Mouse (Mus musculus) stomach, embryonic 16.5 days (tissue): ENCODE data around the gene Trim15. TPM values are rescaled to one million over a fixed set of nuclear protein-coding genes. Genes with fewer than 3 reads are reported as not detected.

Experiments
- ATAC-seq: fragments of 200-750 bp; cut with Nextera tagmentation; 2 replicates; pipeline ENCODE4 v1.8.0; 2017; ENCODE audit warnings: moderate number of reproducible peaks, moderate TSS enrichment; ENCODE audit not compliant: insufficient read depth, low FRiP score
- H3K27ac ChIP-seq: fragments of 300-500 bp; sonication (generic); 2 replicates; pipeline ENCODE4 v1.5.1; 2014; ENCODE audit warnings: low read length
- H3K27me3 ChIP-seq: fragments of 300-500 bp; sonication (generic); 2 replicates; pipeline ENCODE4 v1.6.1; 2014; ENCODE audit warnings: low read length, control low read depth, mixed read lengths; ENCODE audit not compliant: control insufficient read depth, insufficient read depth
- H3K36me3 ChIP-seq: fragments of 300-500 bp; sonication (generic); 2 replicates; pipeline ENCODE4 v1.6.1; 2014; ENCODE audit warnings: low read length; ENCODE audit not compliant: control insufficient read depth, insufficient read depth
- H3K4me1 ChIP-seq: fragments of 300-500 bp; sonication (generic); 2 replicates; pipeline ENCODE4 v1.6.1; 2014; ENCODE audit warnings: low read length, control low read depth, mixed read lengths; ENCODE audit not compliant: control insufficient read depth, insufficient read depth
- H3K4me2 ChIP-seq: fragments of 300-500 bp; sonication (generic); 2 replicates; pipeline ENCODE4 v1.6.1; 2014; ENCODE audit warnings: low read depth, low read length, mixed read lengths
- H3K4me3 ChIP-seq: fragments of 300-500 bp; sonication (generic); replicated peaks from 2 replicates; pipeline ENCODE4 v1.5.1; 2014; ENCODE audit warnings: mild to moderate bottlenecking, low read length
- H3K9ac ChIP-seq: fragments of 300-500 bp; sonication (generic); 2 replicates; pipeline ENCODE4 v1.6.1; 2014; ENCODE audit warnings: low read length
- H3K9me3 ChIP-seq: fragments of 300-500 bp; sonication (generic); replicated peaks from 2 replicates; pipeline ENCODE4 v1.6.1; 2016; ENCODE audit warnings: low read length, control low read depth; ENCODE audit not compliant: control insufficient read depth
- WGBS: fragments of 180-500 bp; shearing (Covaris S2); extraction: QIAGEN DNeasy Blood & Tissue Kit; methylation state at CpG from one replicate; pipeline ENCODE4 v1.1.7; 2014; 5-methylcytosine and 5-hydroxymethylcytosine counted together
- polyA plus RNA-seq: library from polyadenylated mRNA; unstranded; fragments of >200 nt; fragmentation: Nextera tagmentation; extraction: Ambion mirVana; gene quantifications from 2 replicates; pipeline ENCODE4 v1.2.1, GENCODE M21; 2015

Trim15 gene
- polyA plus RNA-seq, 1 experiment from 2014 or later: 0.83 TPM

- WGBS: 46% methylated on average over 5 of the region's 5 CpGs
- Histone ChIP-seq H3K27me3 (no peaks in the 10 kb centered on the region), H3K27ac (no peak overlapping the region), H3K4me1 (peaks cover 14% of the 10 kb centered on the region), H3K36me3 (peaks cover 33% of the 10 kb centered on the region; the same call in 1 of the 2 replicates), H3K4me2 (no peak overlapping the region), H3K9ac (no peak overlapping the region), H3K4me3 (no peak overlapping the region), H3K9me3 (no peaks in the 10 kb centered on the region)
- ATAC-seq: peak; percentile 42; the same call in 1 of the 2 replicates
Observed at GRCm38 (mm10) chr17:36851627-36852026, 15.4 kb downstream of the Trim15 start.

GRCm38 (mm10) chr17:36851200-36851599 lies 15.8 kb downstream of the Trim15 start:
- Histone ChIP-seq H3K27ac (no peak overlapping the region), H3K4me3 (no peak overlapping the region), H3K27me3 (no peaks in the 10 kb centered on the region), H3K4me1 (peaks cover 14% of the 10 kb centered on the region), H3K4me2 (no peak overlapping the region), H3K9ac (no peak overlapping the region), H3K9me3 (no peaks in the 10 kb centered on the region), H3K36me3 (peaks cover 28% of the 10 kb centered on the region; the same call in 1 of the 2 replicates)
- WGBS: 61% methylated on average over 5 of the region's 5 CpGs
- 0 out of 2 replicates have a peak, but pooled peaks have one; percentile 8 for ATAC-seq

GRCm38 (mm10) chr17:36849992-36850391 lies 17.0 kb downstream of the Trim15 start:
- H3K27me3 ChIP-seq: no peaks in the 10 kb centered on the region
- no peaks in the 10 kb centered on the region for H3K9me3 ChIP-seq
- no peak overlapping the region; the same call in 1 of the 2 replicates for H3K27ac ChIP-seq
- H3K9ac ChIP-seq: no peak overlapping the region
- H3K4me3 ChIP-seq: no peak overlapping the region
- H3K4me2 ChIP-seq: no peak overlapping the region
- peaks cover 24% of the 10 kb centered on the region; the same call in 1 of the 2 replicates for H3K36me3 ChIP-seq
- peaks cover 14% of the 10 kb centered on the region for H3K4me1 ChIP-seq
- 68% methylated on average over 2 of the region's 2 CpGs for WGBS
- ATAC-seq: peak; percentile 78; the same call in 1 of the 2 replicates

GRCm38 (mm10) chr17:36848911-36849310 lies 18.1 kb downstream of the Trim15 start:
- 78% methylated on average over 5 of the region's 5 CpGs for WGBS
- no peak for ATAC-seq
- Histone ChIP-seq H3K27ac (no peak overlapping the region), H3K4me3 (no peak overlapping the region), H3K9me3 (no peaks in the 10 kb centered on the region), H3K9ac (no peak overlapping the region), H3K4me2 (no peak overlapping the region), H3K27me3 (no peaks in the 10 kb centered on the region), H3K4me1 (peaks cover 14% of the 10 kb centered on the region), H3K36me3 (peaks cover 18% of the 10 kb centered on the region; the same call in 1 of the 2 replicates)

DNA sequence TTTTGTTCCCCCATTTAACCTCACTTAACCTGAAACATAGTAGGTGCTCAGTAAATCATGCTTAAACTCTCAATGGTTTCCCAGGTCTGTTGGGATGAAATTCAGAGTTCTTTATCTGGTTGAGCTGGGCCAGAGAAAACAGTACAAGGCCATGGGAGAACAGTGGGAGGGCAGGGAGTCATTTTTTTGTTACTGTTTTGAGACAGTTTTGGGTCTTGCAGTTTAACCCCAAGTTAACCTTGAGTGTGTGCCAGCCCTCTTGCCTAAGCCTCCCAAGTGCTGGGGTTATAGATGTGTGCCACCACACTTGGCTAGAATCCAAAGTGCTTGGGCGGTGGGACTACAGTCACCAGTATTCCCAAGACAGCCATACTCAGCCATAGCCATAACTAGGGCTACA lies 22.3 kb downstream of the Trim15 start:
- H3K9me3 ChIP-seq: no peaks in the 10 kb centered on the region
- H3K4me1 ChIP-seq: no peaks in the 10 kb centered on the region
- no peak overlapping the region for H3K4me2 ChIP-seq
- no peak overlapping the region for H3K4me3 ChIP-seq
- ATAC-seq: no peak
- H3K36me3 ChIP-seq: no peaks in the 10 kb centered on the region
- H3K9ac ChIP-seq: no peak overlapping the region
- 66% methylated on average over 1 of the region's 1 CpGs for WGBS
- H3K27me3 ChIP-seq: no peaks in the 10 kb centered on the region
- H3K27ac ChIP-seq: no peak overlapping the region

DNA sequence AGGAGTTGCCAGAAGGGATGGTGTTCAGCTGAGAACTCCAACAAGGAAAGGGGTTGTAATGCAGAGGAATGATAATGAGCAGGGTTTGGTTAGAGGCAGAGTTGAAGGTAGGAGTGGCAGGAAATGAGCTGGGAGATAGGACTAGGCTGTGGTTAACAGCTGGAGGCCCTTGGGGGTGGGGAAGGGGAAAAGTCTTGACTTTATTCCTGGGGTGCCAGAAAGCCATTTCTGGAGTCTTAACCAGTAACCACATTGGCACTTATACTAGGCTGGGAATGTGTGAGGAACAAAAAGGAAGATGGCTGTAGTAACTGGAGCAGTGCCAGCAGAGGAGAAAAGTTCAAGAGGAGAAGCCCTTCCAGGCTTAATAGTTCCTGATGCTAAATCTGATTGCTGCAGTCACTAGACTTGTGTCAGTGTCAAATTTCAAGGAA lies 22.7 kb downstream of the Trim15 start:
- Histone ChIP-seq H3K9ac (no peak overlapping the region), H3K27me3 (no peaks in the 10 kb centered on the region), H3K36me3 (no peaks in the 10 kb centered on the region), H3K9me3 (no peaks in the 10 kb centered on the region), H3K4me3 (no peak overlapping the region), H3K27ac (no peak overlapping the region), H3K4me2 (no peak overlapping the region), H3K4me1 (no peaks in the 10 kb centered on the region)
- ATAC-seq: peak; percentile 27; the same call in 1 of the 2 replicates

DNA sequence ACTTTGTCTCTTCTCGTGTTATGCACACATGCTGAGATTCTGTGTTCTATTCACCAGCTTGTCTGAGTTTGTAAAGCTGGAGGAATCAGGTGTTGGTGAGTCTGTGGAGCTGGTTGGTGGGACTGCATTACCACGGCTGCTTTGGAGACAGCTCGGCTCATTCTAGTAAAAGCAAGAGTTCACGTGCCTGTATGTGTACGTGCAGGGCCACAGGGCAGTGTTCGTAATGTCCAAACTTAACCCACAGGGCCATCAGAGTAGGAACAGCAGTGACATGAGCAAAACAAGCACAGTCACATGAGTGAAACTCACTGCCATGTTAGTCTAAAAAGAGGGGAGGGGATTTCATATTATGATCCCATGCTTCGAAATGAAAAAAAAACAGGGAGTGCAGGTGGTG lies 23.3 kb downstream of the Trim15 start:
- H3K4me2 ChIP-seq: no peak overlapping the region
- no peaks in the 10 kb centered on the region for H3K4me1 ChIP-seq
- no peak overlapping the region for H3K27ac ChIP-seq
- H3K36me3 ChIP-seq: no peaks in the 10 kb centered on the region
- no peak for ATAC-seq
- 72% methylated on average over 7 of the region's 7 CpGs for WGBS
- no peak overlapping the region for H3K9ac ChIP-seq
- no peaks in the 10 kb centered on the region for H3K27me3 ChIP-seq
- H3K9me3 ChIP-seq: no peaks in the 10 kb centered on the region
- no peak overlapping the region for H3K4me3 ChIP-seq

- H3K27ac ChIP-seq: no peak overlapping the region
- H3K9ac ChIP-seq: no peak overlapping the region
- no peak overlapping the region for H3K4me2 ChIP-seq
- no peaks in the 10 kb centered on the region for H3K9me3 ChIP-seq
- no peak overlapping the region for H3K4me3 ChIP-seq
- H3K36me3 ChIP-seq: no peaks in the 10 kb centered on the region
- ATAC-seq: no peak
- H3K27me3 ChIP-seq: no peaks in the 10 kb centered on the region
- peaks cover 10% of the 10 kb centered on the region for H3K4me1 ChIP-seq
Observed at GRCm38 (mm10) chr17:36840961-36841445, 26.0 kb downstream of the Trim15 start.

DNA sequence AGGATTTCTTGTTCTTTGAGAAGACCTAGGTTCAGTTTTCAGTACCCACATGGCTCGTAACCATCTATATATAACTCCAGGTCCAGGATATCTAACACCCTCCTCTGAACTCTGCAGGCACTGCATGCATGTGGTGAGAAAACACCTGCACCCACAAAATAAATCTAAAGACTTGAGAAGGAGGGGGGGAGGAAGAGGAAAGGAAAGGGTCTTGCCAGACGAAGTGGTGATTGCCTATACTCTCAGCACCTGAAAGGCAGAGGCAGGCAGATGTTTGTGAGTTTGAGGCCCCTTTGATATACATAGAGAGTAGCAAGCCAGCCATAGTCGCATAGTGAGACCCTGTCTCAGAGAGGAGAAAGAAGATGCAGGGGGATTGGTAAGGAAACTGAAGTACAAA lies 27.1 kb downstream of the Trim15 start:
- Histone ChIP-seq H3K27me3 (no peaks in the 10 kb centered on the region), H3K9ac (no peak overlapping the region), H3K36me3 (no peaks in the 10 kb centered on the region), H3K27ac (no peak overlapping the region), H3K4me1 (peaks cover 12% of the 10 kb centered on the region), H3K4me2 (no peak overlapping the region), H3K4me3 (no peak overlapping the region), H3K9me3 (no peaks in the 10 kb centered on the region)
- WGBS: 72% methylated on average over 3 of the region's 3 CpGs
- no peak for ATAC-seq
